Mouse (Mus musculus) cerebellum, adult 2 months (tissue): Measurements from ENCODE around the gene Uqcc1.

Experiments used
- CTCF ChIP-seq: fragments of 200-500 bp; IDR thresholded peaks from 2 replicates; pipeline ENCODE4 v1.5.1; 2011; ENCODE audit warnings: low read depth, mild to moderate bottlenecking, control low read depth, low read length, moderate library complexity, borderline replicate concordance; ENCODE audit not compliant: insufficient read depth
- POLR2A ChIP-seq: fragments of 200-500 bp; IDR thresholded peaks from 2 replicates; pipeline ENCODE4 v1.6.1; 2011; ENCODE audit warnings: low read length, control low read depth, borderline replicate concordance; ENCODE audit not compliant: insufficient read depth

DNA sequence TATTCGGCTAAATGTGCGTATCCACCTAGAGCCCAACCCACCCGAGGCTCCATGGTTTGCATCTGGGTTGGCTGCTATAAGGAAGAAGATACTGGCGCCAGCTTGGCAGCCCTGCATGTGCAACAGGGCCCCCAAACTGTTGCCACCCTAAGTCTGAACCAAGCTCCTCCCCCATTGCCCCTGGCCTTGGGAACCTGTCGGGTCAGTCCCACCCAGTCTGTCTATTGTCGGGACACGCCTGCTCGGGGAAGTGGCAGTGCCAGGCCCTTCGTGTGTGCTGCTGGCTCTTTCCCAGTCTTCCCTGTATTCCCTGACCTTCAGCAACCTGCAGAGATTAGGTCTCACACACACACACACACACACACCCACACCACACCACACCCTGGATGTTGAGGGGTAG is 95.4 kb downstream of the Uqcc1 start, which contains the start of gene Fam83c:
- TF ChIP-seq POLR2A (no peak), CTCF (no peak)
